Mouse (Mus musculus) ES-E14 (cell line): ENCODE measurements around the gene Pnpla2. TPM values are rescaled to one million over a fixed set of nuclear protein-coding genes. Genes with fewer than 3 reads are reported as not detected.

ENCODE experiments used
- DNase-seq: peaks from one replicate; pipeline ENCODE4 v3.0.0-alpha.2; 2013; ENCODE audit warnings: low read depth, low spot score
- H3K27ac ChIP-seq: 2 replicates; pipeline ENCODE4 v1.5.1; 2012; ENCODE audit warnings: low read depth, mild to moderate bottlenecking, low read length, moderate library complexity, mixed read lengths; ENCODE audit not compliant: poor library complexity, insufficient read depth, severe bottlenecking
- H3K36me3 ChIP-seq: 2 replicates; pipeline ENCODE4 v1.6.1; 2012; ENCODE audit warnings: mild to moderate bottlenecking, low read length, moderate library complexity, mixed read lengths; ENCODE audit not compliant: control insufficient read depth, poor library complexity, insufficient read depth, severe bottlenecking
- H3K4me1 ChIP-seq, 2 experiments: fragments of 150-350 bp in 1 of 2; sonication (generic) in 1 of 2; 2 replicates each; pipeline ENCODE4 v1.6.1; 2012; ENCODE audit warnings: low read length in 2 of 2, mild to moderate bottlenecking in 1 of 2, mixed read lengths in 1 of 2; ENCODE audit not compliant: control insufficient read depth in 2 of 2, insufficient read depth in 2 of 2, poor library complexity in 1 of 2
- H3K4me3 ChIP-seq, 2 experiments: fragments of 150-350 bp in 1 of 2; sonication (generic) in 1 of 2; 2 replicates each; pipeline ENCODE4 v1.5.1; 2012; ENCODE audit warnings: low read length in 2 of 2, low read depth in 1 of 2, mild to moderate bottlenecking in 1 of 2, mixed read lengths in 1 of 2; ENCODE audit not compliant: insufficient read depth in 1 of 2, poor library complexity in 1 of 2, severe bottlenecking in 1 of 2
- H3K9ac ChIP-seq: 2 replicates; pipeline ENCODE4 v1.6.1; 2012; ENCODE audit warnings: low read depth, mild to moderate bottlenecking, low read length, mixed read lengths; ENCODE audit not compliant: poor library complexity, insufficient read depth, severe bottlenecking
- H3K9me3 ChIP-seq: fragments of 150-350 bp; sonication (generic); 2 replicates; pipeline ENCODE4 v1.6.1; 2012; ENCODE audit warnings: low read depth, mild to moderate bottlenecking, low read length; ENCODE audit not compliant: control insufficient read depth, insufficient read depth
- CHD2 ChIP-seq: IDR thresholded peaks from 2 replicates; pipeline ENCODE4 v1.6.1; 2014; ENCODE audit warnings: mild to moderate bottlenecking, low read depth, low read length, inconsistent platforms
- HCFC1 ChIP-seq: IDR thresholded peaks from 2 replicates; pipeline ENCODE4 v1.6.1; 2012; ENCODE audit warnings: low read length, inconsistent platforms, borderline replicate concordance; ENCODE audit not compliant: insufficient read depth
- MAFK ChIP-seq: IDR thresholded peaks from 2 replicates; pipeline ENCODE4 v1.6.1; 2014; ENCODE audit warnings: mild to moderate bottlenecking, low read depth, low read length, inconsistent platforms; ENCODE audit not compliant: insufficient read depth
- ZC3H11A ChIP-seq: IDR thresholded peaks from 2 replicates; pipeline ENCODE4 v1.6.1; 2012; ENCODE audit warnings: low read depth, mild to moderate bottlenecking, inconsistent platforms, low read length, borderline replicate concordance
- ZNF384 ChIP-seq: IDR thresholded peaks from 2 replicates; pipeline ENCODE4 v1.6.1; 2012; ENCODE audit warnings: low read depth, low read length, inconsistent platforms
- in situ Hi-C, 2 experiments: fragments of 600-800 bp; cut with MboI; formaldehyde crosslinking; loops; one replicate each; pipeline ENCODE4 v1.15.1; 2025; ENCODE audit warnings: low sequenced_read_pairs in 2 of 2, inconsistent platforms in 1 of 2; ENCODE audit not compliant: unreplicated experiment in 2 of 2
- total RNA-seq: library from RNA; depleted of rRNA; stranded (reverse); fragments of 300-350 nt; gene quantifications from 2 replicates; pipeline ENCODE4 v1.2.3, GENCODE M21; 2012

The Pnpla2 gene
- total RNA-seq, 1 experiment = 12.7 TPM

- in situ Hi-C loops = no loop called here
- DNase-seq = no peak
- TF ChIP-seq ZC3H11A (no peak), MAFK (no peak), HCFC1 (no peak), CHD2 (no peak), ZNF384 (no peak)
- H3K36me3 ChIP-seq = peaks cover 6% of the 10 kb centered on the region; the same call in 1 of the 2 replicates
- H3K9me3 ChIP-seq = no peaks in the 10 kb centered on the region
- peaks cover 0 to 13% of the 10 kb centered on the region in 2 experiments; a peak in 2 of 4 replicates for H3K4me1 ChIP-seq
- no peak overlapping the region for H3K4me3 ChIP-seq
- no peak overlapping the region for H3K9ac ChIP-seq
- H3K27ac ChIP-seq = no peak overlapping the region
These were observed 27.9 kb upstream of the Pnpla2 start for GRCm38 (mm10) chr7:141426948-141427730.

GRCm38 (mm10) chr7:141428701-141429100, 26.3 kb upstream of the Pnpla2 start:
- TF ChIP-seq ZNF384 (no peak), MAFK (no peak), HCFC1 (no peak), CHD2 (no peak), ZC3H11A (no peak)
- Histone ChIP-seq H3K27ac (no peak overlapping the region), H3K9me3 (no peaks in the 10 kb centered on the region), H3K4me1 (peaks cover 0 to 14% of the 10 kb centered on the region in 2 experiments; a peak in 2 of 4 replicates), H3K36me3 (peaks cover 14% of the 10 kb centered on the region; the same call in 1 of the 2 replicates), H3K9ac (no peak overlapping the region), H3K4me3 (no peak overlapping the region)
- no peak for DNase-seq
- in situ Hi-C loops = no loop called here

- H3K36me3 ChIP-seq = peaks cover 18% of the 10 kb centered on the region; the same call in 1 of the 2 replicates
- H3K4me1 ChIP-seq = peaks cover 0 to 18% of the 10 kb centered on the region in 2 experiments; a peak in 2 of 4 replicates
- TF ChIP-seq CHD2 = no peak
- TF ChIP-seq ZNF384 = no peak
- no peak for TF ChIP-seq MAFK
- TF ChIP-seq HCFC1 = peak; percentile 52; the same call in 1 of the 2 replicates
- no peak for TF ChIP-seq ZC3H11A
- H3K27ac ChIP-seq = no peak within 1 kb of the TSS
- H3K9ac ChIP-seq = peak within 1 kb of the TSS; percentile 7; the same call in 1 of the 2 replicates
- H3K9me3 ChIP-seq = no peaks in the 10 kb centered on the region
- in situ Hi-C loops = no loop called here
- peak; percentile 82 for DNase-seq
- peak within 1 kb of the TSS in 1 of 2 experiments; percentile 37; a peak in 3 of 4 replicates for H3K4me3 ChIP-seq
These were observed 25.7 kb upstream of the Pnpla2 start, which contains the start of gene Cend1 for GRCm38 (mm10) chr7:141429310-141429709. Cend1 (minus strand) TSS chr7:141429491.

- in situ Hi-C loops = no loop called here
- TF ChIP-seq ZC3H11A (no peak), HCFC1 (no peak), CHD2 (no peak), ZNF384 (no peak), MAFK (no peak)
- no peak overlapping the region; the same call in 1 of the 2 replicates for H3K9ac ChIP-seq
- DNase-seq = no peak
- H3K36me3 ChIP-seq = peaks cover 18% of the 10 kb centered on the region; the same call in 1 of the 2 replicates
- H3K4me1 ChIP-seq = peaks cover 0 to 23% of the 10 kb centered on the region in 2 experiments; a peak in 3 of 4 replicates
- no peak overlapping the region for H3K4me3 ChIP-seq
- H3K27ac ChIP-seq = no peak overlapping the region
- no peaks in the 10 kb centered on the region for H3K9me3 ChIP-seq
These were observed 25.0 kb upstream of the Pnpla2 start for GRCm38 (mm10) chr7:141429840-141430584.
